Mouse (Mus musculus) liver, postnatal 0 days (tissue): ENCODE measurements around the gene Zwint. TPM values are rescaled to one million over a fixed set of nuclear protein-coding genes. Genes with fewer than 3 reads are reported as not detected.
A peak's percentile ranks its signal among the peaks of the same experiment; 100 is the strongest.

Experiments
- ATAC-seq: fragments of 200-750 bp; cut with Nextera tagmentation; 2 replicates; pipeline ENCODE4 v1.8.0; 2017; ENCODE audit warnings: mild to moderate bottlenecking, moderate library complexity
- DNase-seq: peaks from one replicate; pipeline ENCODE4 v3.0.0-alpha.2; 2016
- H3K27ac ChIP-seq: fragments of 300-500 bp; sonication (generic); 2 replicates; pipeline ENCODE4 v1.5.1; 2014; ENCODE audit warnings: antibody characterized with exemption, moderate library complexity, mild to moderate bottlenecking, low read depth
- H3K27me3 ChIP-seq: fragments of 300-500 bp; sonication (generic); 2 replicates; pipeline ENCODE4 v1.6.1; 2014; ENCODE audit warnings: low read length, control low read depth, mixed read lengths; ENCODE audit not compliant: insufficient read depth
- H3K36me3 ChIP-seq: fragments of 300-500 bp; sonication (generic); replicated peaks from 2 replicates; pipeline ENCODE4 v1.6.1; 2014; ENCODE audit warnings: mild to moderate bottlenecking, control low read depth, low read length, moderate library complexity, mixed read lengths; ENCODE audit not compliant: insufficient read depth
- H3K4me1 ChIP-seq: fragments of 300-500 bp; sonication (generic); 2 replicates; pipeline ENCODE4 v1.6.1; 2014; ENCODE audit warnings: antibody characterized with exemption, mild to moderate bottlenecking, control low read depth; ENCODE audit not compliant: insufficient read depth
- H3K4me2 ChIP-seq: fragments of 300-500 bp; sonication (generic); 2 replicates; pipeline ENCODE4 v1.6.1; 2014; ENCODE audit warnings: low read depth, mild to moderate bottlenecking, low read length, moderate library complexity, mixed read lengths
- H3K4me3 ChIP-seq: fragments of 300-500 bp; sonication (generic); 2 replicates; pipeline ENCODE4 v1.5.1; 2014; ENCODE audit warnings: low read depth, low read length
- H3K9ac ChIP-seq: fragments of 300-500 bp; sonication (generic); replicated peaks from 2 replicates; pipeline ENCODE4 v1.6.1; 2014; ENCODE audit warnings: mild to moderate bottlenecking, moderate library complexity
- H3K9me3 ChIP-seq: fragments of 300-500 bp; sonication (generic); 2 replicates; pipeline ENCODE4 v1.6.1; 2016; ENCODE audit warnings: mild to moderate bottlenecking, control low read depth, low read length, mixed read lengths
- CTCF ChIP-seq: sonication (generic); IDR thresholded peaks from 2 replicates; pipeline ENCODE4 v1.5.1; 2016; ENCODE audit warnings: antibody characterized with exemption, low read depth
- EP300 ChIP-seq: IDR thresholded peaks from 2 replicates; pipeline ENCODE4 v1.6.1; 2016; ENCODE audit warnings: antibody characterized with exemption, low read depth, mild to moderate bottlenecking
- WGBS: fragments of 180-500 bp; shearing (Covaris S2); extraction: QIAGEN DNeasy Blood & Tissue Kit; methylation state at CpG from one replicate; pipeline ENCODE4 v1.1.7; 2014; ENCODE audit not compliant: insufficient replicate concordance; 5-methylcytosine and 5-hydroxymethylcytosine counted together
- polyA plus RNA-seq: library from polyadenylated mRNA; unstranded; fragments of >200 nt; fragmentation: Nextera tagmentation; extraction: Ambion mirVana; gene quantifications from 2 replicates; pipeline ENCODE4 v1.2.1, GENCODE M21; 2015

The Zwint gene
- 134 and 140 TPM in 2 replicates for polyA plus RNA-seq

GRCm38 (mm10) chr10:72654270-72655016 is at the start of gene Zwint:
Gene Zwint, plus strand, starts transcription at chr10:72654845.
- ATAC-seq (peak; percentile 97), DNase-seq (peak; percentile 97)
- no peak for TF ChIP-seq CTCF
- peak; percentile 62; the same call in 1 of the 2 replicates for TF ChIP-seq EP300
- no peaks in the 10 kb centered on the region for H3K9me3 ChIP-seq
- peak within 1 kb of the TSS; percentile 88 for H3K4me2 ChIP-seq
- H3K36me3 ChIP-seq, result peaks cover 28% of the 10 kb centered on the region
- H3K9ac ChIP-seq, result peak within 1 kb of the TSS; percentile 81
- no peaks in the 10 kb centered on the region for H3K27me3 ChIP-seq
- H3K27ac ChIP-seq, result peak within 1 kb of the TSS; percentile 97
- peak within 1 kb of the TSS; percentile 75 for H3K4me3 ChIP-seq
- peaks cover 17% of the 10 kb centered on the region for H3K4me1 ChIP-seq
- WGBS, result 3% methylated on average over 36 of the region's 36 CpGs

DNA sequence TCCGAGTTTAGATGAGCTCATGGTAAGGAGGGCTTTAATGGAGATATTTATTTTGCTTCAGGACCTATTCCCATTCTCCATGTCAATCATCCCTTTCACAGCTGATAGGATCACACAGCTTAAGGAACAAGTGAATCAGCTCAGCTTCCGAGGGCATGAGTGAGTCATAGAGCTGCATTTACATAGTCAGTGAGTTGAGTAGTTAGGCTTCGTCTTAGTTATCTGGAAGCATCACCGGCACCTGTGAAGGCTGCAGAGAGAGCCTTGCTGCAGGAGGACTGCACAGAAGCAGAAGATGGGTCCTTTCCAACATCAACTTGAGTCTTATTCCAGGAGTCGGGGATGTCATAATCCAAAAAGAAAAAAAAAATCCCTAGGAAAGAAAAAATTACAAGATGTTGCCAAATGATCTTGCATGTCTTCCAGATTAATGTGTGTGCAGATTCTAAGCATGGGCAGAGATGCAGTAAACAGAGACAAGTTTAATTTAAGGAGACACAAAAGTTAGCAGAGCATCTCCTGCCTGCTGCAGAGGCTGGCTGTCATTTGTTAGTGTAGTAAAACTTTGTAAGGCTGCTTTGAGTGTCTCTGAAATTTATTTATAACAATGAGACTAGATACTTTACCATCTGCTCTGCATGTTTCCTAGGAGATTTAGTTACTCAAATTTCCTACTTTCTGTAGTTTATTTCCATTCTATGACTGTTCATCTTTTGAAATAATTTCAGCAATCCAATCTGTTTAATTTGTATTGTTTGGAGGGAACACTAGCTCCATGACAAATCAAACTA is 41.3 kb upstream of the Zwint start:
- DNase-seq (no peak), ATAC-seq (no peak)
- H3K27me3 ChIP-seq, result no peaks in the 10 kb centered on the region
- no peak overlapping the region for H3K4me2 ChIP-seq
- no peaks in the 10 kb centered on the region for H3K4me1 ChIP-seq
- H3K4me3 ChIP-seq, result no peak overlapping the region
- H3K9me3 ChIP-seq, result no peaks in the 10 kb centered on the region
- no peaks in the 10 kb centered on the region for H3K36me3 ChIP-seq
- H3K9ac ChIP-seq, result no peak overlapping the region
- TF ChIP-seq CTCF (no peak), EP300 (no peak)
- H3K27ac ChIP-seq, result no peak overlapping the region
- WGBS, result 84% methylated on average over 5 of the region's 5 CpGs

- no peak overlapping the region for H3K9ac ChIP-seq
- H3K27me3 ChIP-seq, result no peaks in the 10 kb centered on the region
- DNase-seq, result peak; percentile 32
- ATAC-seq, result peak; percentile 62; the same call in 1 of the 2 replicates
- H3K36me3 ChIP-seq, result no peaks in the 10 kb centered on the region
- H3K4me2 ChIP-seq, result no peak overlapping the region
- no peaks in the 10 kb centered on the region for H3K9me3 ChIP-seq
- 74% methylated on average over 2 of the region's 2 CpGs for WGBS
- H3K4me1 ChIP-seq, result no peaks in the 10 kb centered on the region
- no peak overlapping the region for H3K27ac ChIP-seq
- TF ChIP-seq CTCF (no peak), EP300 (no peak)
- no peak overlapping the region for H3K4me3 ChIP-seq
Observed at GRCm38 (mm10) chr10:72616153-72616552, 38.5 kb upstream of the Zwint start.

- Histone ChIP-seq H3K27ac (no peak overlapping the region), H3K27me3 (no peaks in the 10 kb centered on the region), H3K4me3 (no peak overlapping the region), H3K36me3 (no peaks in the 10 kb centered on the region), H3K9me3 (no peaks in the 10 kb centered on the region), H3K4me2 (no peak overlapping the region), H3K4me1 (no peaks in the 10 kb centered on the region), H3K9ac (no peak overlapping the region)
- 32% methylated on average over 2 of the region's 2 CpGs for WGBS
- TF ChIP-seq CTCF (no peak), EP300 (0 out of 2 replicates have a peak, but pooled peaks have one; percentile 26)
- DNase-seq (no peak), ATAC-seq (peak; percentile 66)
Observed at GRCm38 (mm10) chr10:72620527-72620926, 34.1 kb upstream of the Zwint start.

GRCm38 (mm10) chr10:72623561-72623960 is 31.1 kb upstream of the Zwint start:
- Histone ChIP-seq H3K9ac (no peak overlapping the region), H3K4me1 (no peaks in the 10 kb centered on the region), H3K36me3 (no peaks in the 10 kb centered on the region), H3K27me3 (no peaks in the 10 kb centered on the region), H3K4me3 (no peak overlapping the region), H3K4me2 (no peak overlapping the region), H3K9me3 (no peaks in the 10 kb centered on the region), H3K27ac (no peak overlapping the region)
- 0 out of 2 replicates have a peak, but pooled peaks have one; percentile 36 for ATAC-seq
- TF ChIP-seq EP300 (peak; percentile 52; the same call in 1 of the 2 replicates), CTCF (no peak)
- DNase-seq, result no peak
- WGBS, result 35% methylated on average over 8 of the region's 8 CpGs

GRCm38 (mm10) chr10:72634125-72634524 is 20.5 kb upstream of the Zwint start:
- DNase-seq, result no peak
- H3K36me3 ChIP-seq, result no peaks in the 10 kb centered on the region
- H3K4me1 ChIP-seq, result no peaks in the 10 kb centered on the region
- no peaks in the 10 kb centered on the region for H3K27me3 ChIP-seq
- H3K9ac ChIP-seq, result no peak overlapping the region
- no peak for ATAC-seq
- no peak overlapping the region for H3K4me2 ChIP-seq
- no peak overlapping the region for H3K4me3 ChIP-seq
- H3K27ac ChIP-seq, result no peak overlapping the region
- TF ChIP-seq EP300 (no peak), CTCF (no peak)
- WGBS, result 30% methylated on average over 5 of the region's 5 CpGs
- H3K9me3 ChIP-seq, result no peaks in the 10 kb centered on the region
